Mouse (Mus musculus) myocyte (in vitro differentiated cells): ENCODE results near the gene 1110032F04Rik.

Source experiments
- CEBPB ChIP-seq: IDR thresholded peaks from 2 replicates; pipeline ENCODE4 v1.6.1; 2011; ENCODE audit warnings: mild to moderate bottlenecking, moderate library complexity; ENCODE audit not compliant: poor library complexity, insufficient read depth, severe bottlenecking
- E2F4 ChIP-seq: IDR thresholded peaks from one replicate; pipeline ENCODE4 v1.6.1; 2011; ENCODE audit warnings: mild to moderate bottlenecking, control low read depth, moderate library complexity; ENCODE audit not compliant: insufficient read depth
- MAX ChIP-seq: IDR thresholded peaks from one replicate; pipeline ENCODE4 v1.6.1; 2011; ENCODE audit warnings: low read depth, mild to moderate bottlenecking, control low read depth
- MYOG ChIP-seq, 3 experiments: IDR thresholded peaks; one replicate each; pipeline ENCODE4 v1.6.1; 2011; ENCODE audit warnings: control low read depth in 2 of 3, low read depth in 2 of 3, mild to moderate bottlenecking in 2 of 3; ENCODE audit not compliant: insufficient read length in 2 of 3, control insufficient read depth in 1 of 3, insufficient read depth in 1 of 3
- POLR2A ChIP-seq: IDR thresholded peaks from one replicate; pipeline ENCODE4 v1.6.1; 2011; ENCODE audit warnings: low read depth, mild to moderate bottlenecking, control low read depth, moderate library complexity; ENCODE audit not compliant: insufficient read length
- POLR2AphosphoS2 ChIP-seq: IDR thresholded peaks from one replicate; pipeline ENCODE4 v1.6.1; 2011; ENCODE audit warnings: low read depth, control low read depth; ENCODE audit not compliant: insufficient read length
- REST ChIP-seq: IDR thresholded peaks from one replicate; pipeline ENCODE4 v1.6.1; 2011; ENCODE audit warnings: mild to moderate bottlenecking, control low read depth, moderate library complexity; ENCODE audit not compliant: insufficient read depth, insufficient read length
- SRF ChIP-seq: IDR thresholded peaks from one replicate; pipeline ENCODE4 v1.6.1; 2011; ENCODE audit warnings: low read depth; ENCODE audit not compliant: control insufficient read depth, insufficient read length
- TCF12 ChIP-seq: IDR thresholded peaks from one replicate; pipeline ENCODE4 v1.6.1; 2011; ENCODE audit warnings: mild to moderate bottlenecking, control low read depth; ENCODE audit not compliant: poor library complexity, insufficient read depth, severe bottlenecking
- TCF3 ChIP-seq: IDR thresholded peaks from one replicate; pipeline ENCODE4 v1.6.1; 2011; ENCODE audit warnings: low read depth, control low read depth; ENCODE audit not compliant: insufficient read length
- USF1 ChIP-seq: IDR thresholded peaks from one replicate; pipeline ENCODE4 v1.6.1; 2011; ENCODE audit warnings: low read depth, mild to moderate bottlenecking, control low read depth, moderate library complexity

DNA sequence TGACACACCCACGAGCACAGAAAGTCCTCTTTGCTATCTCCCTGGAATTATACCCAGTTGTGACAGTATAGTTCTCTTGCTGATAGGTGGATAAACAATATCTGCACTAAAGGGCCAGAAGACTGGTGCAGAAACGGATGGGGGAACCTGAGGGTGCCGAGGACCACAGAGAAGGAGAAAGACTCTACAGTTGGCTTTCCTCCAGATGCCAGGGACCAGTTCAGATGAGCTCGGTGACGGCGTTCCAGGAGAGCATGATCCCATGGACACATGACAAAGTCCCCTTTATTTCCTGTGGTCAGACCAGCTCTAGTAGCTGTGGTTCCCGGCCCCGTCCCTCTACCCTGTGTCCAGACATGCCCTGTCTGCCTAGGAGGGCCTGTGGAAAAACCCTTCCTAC lies 44.2 kb upstream of the 1110032F04Rik start:
- no peak for TF ChIP-seq POLR2A
- TF ChIP-seq MYOG (IDR thresholded peaks at IDR 0.05; ENCODE audit: control insufficient read depth in 1 of 3, insufficient read depth in 1 of 3, insufficient read length in 2 of 3, low read depth in 2 of 3), result no peak
- TF ChIP-seq MAX, result no peak
- no peak for TF ChIP-seq CEBPB
- TF ChIP-seq E2F4, result no peak
- no peak for TF ChIP-seq SRF
- TF ChIP-seq TCF12, result no peak
- no peak for TF ChIP-seq USF1
- TF ChIP-seq REST, result no peak
- no peak for TF ChIP-seq POLR2AphosphoS2
- TF ChIP-seq TCF3, result no peak
